ENCODE assay signal across 13 mouse cellular contexts in the genomic region with DNA sequence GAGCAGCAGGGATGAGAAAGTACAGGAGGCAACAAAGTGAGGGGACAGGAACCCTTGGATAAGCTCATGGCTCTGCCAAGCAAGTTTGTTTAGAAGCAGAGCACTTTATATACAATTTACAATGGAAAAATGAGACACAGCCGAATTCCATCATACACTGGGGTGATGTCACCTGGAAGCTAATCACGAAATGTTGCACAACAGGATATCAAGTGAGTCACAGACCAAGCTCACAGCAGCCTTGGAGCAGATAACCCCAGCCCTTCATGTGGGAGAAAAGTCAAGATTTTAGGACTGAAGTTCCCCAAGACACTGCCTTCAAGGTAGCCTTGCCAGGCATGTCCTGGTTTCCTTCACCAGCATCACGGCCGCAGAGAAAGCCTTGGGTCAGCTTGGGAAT. TPM values are rescaled to one million over a fixed set of nuclear protein-coding genes. Genes with fewer than 3 reads are reported as not detected.
A peak's percentile ranks its signal among the peaks of the same experiment; 100 is the strongest.
DNase-seq lines count a peak whose midpoint lies in the region; ATAC-seq and TF ChIP-seq lines count a peak whose summit lies in the region.
"Had no signal": no experiment of that assay in that cellular context is flagged by ENCODE, and none has a peak within 500 bp of the region (broad histone marks: within the 10 kb centered on the region; RNA-seq: fewer than 3 reads in every experiment).

No protein-coding gene starts in this region.

- no peak for TF ChIP-seq CTCF in lung, adult 2 months (IDR thresholded peaks at IDR 0.05; ENCODE audit: insufficient read depth, low read length)

- no peak overlapping the region for H3K4me3 ChIP-seq in lung, adult 2 months (replicated peaks; ENCODE audit: extremely low read depth, low read depth, low read length)
- H3K4me3 ChIP-seq in heart, embryonic 15.5 days = no peak overlapping the region
- H3K4me3 ChIP-seq in forebrain, embryonic 13.5 days = no peak overlapping the region
- H3K4me3 ChIP-seq in hindbrain, embryonic 14.5 days (replicated peaks; ENCODE audit: low read length) = no peak overlapping the region
- H3K4me3 ChIP-seq: limb, embryonic 10.5 days; lung, embryonic 15.5 days had no signal

- WGBS in lung, adult 2 months = 23% methylated on average over 4 of the region's 4 CpGs
- WGBS in heart, embryonic 15.5 days = 61% methylated on average over 4 of the region's 4 CpGs
- whole genome bisulfite sequencing in forebrain, embryonic 13.5 days = 87% methylated on average over 4 of the region's 4 CpGs
- WGBS in hindbrain, embryonic 14.5 days = 93% methylated on average over 4 of the region's 4 CpGs

- no peak overlapping the region for H3K9ac ChIP-seq in heart, embryonic 15.5 days
- no peak overlapping the region for H3K9ac ChIP-seq in forebrain, embryonic 13.5 days
- H3K9ac ChIP-seq in hindbrain, embryonic 14.5 days = no peak overlapping the region
- H3K9ac ChIP-seq: lung, embryonic 15.5 days had no signal

- H3K36me3 ChIP-seq in heart, embryonic 15.5 days = no peaks in the 10 kb centered on the region
- peaks cover 4% of the 10 kb centered on the region; the same call in 1 of the 2 replicates for H3K36me3 ChIP-seq in forebrain, embryonic 13.5 days (ENCODE audit: poor library complexity, severe bottlenecking)
- H3K36me3 ChIP-seq in hindbrain, embryonic 14.5 days (replicated peaks; ENCODE audit: control insufficient read depth, insufficient read depth) = no peaks in the 10 kb centered on the region
- H3K36me3 ChIP-seq: limb, embryonic 10.5 days; lung, embryonic 15.5 days had no signal

- H3K27ac ChIP-seq in heart, embryonic 15.5 days = 0 out of 2 replicates have a peak overlapping the region, but pooled peaks have one; percentile 12
- no peak overlapping the region for H3K27ac ChIP-seq in forebrain, embryonic 13.5 days
- H3K27ac ChIP-seq in hindbrain, embryonic 14.5 days = no peak overlapping the region
- H3K27ac ChIP-seq: limb, embryonic 10.5 days; lung, embryonic 15.5 days had no signal

- TF ChIP-seq POLR2A in lung, adult 2 months (IDR thresholded peaks at IDR 0.05; ENCODE audit: borderline replicate concordance, extremely low read depth, low read depth, low read length) = no peak

- DNase-seq in lung, adult 18-20 months = peak; percentile 43 to 70
- DNase-seq in lung, adult 2 months = no peak
- DNase-seq in adrenal gland, adult 8-10 months = peak; percentile 73
- DNase-seq in skeletal muscle tissue, adult 2 months (ENCODE audit: low read depth, low spot score) = peak; percentile 58
- DNase-seq in B cell, adult 2 months = no peak
- no peak for DNase-seq in hindbrain, embryonic 14.5 days (ENCODE audit: low spot score)
- DNase-seq: gastrocnemius, postnatal 10 days; thymus, adult 2 months had no signal

- no peaks in the 10 kb centered on the region for H3K27me3 ChIP-seq in heart, embryonic 15.5 days
- no peaks in the 10 kb centered on the region for H3K27me3 ChIP-seq in forebrain, embryonic 13.5 days
- no peaks in the 10 kb centered on the region for H3K27me3 ChIP-seq in hindbrain, embryonic 14.5 days (ENCODE audit: control insufficient read depth, insufficient read depth, low read length)
- H3K27me3 ChIP-seq: lung, embryonic 15.5 days had no signal

- no peaks in the 10 kb centered on the region for H3K9me3 ChIP-seq in heart, embryonic 15.5 days (replicated peaks)
- H3K9me3 ChIP-seq in forebrain, embryonic 13.5 days (replicated peaks) = no peaks in the 10 kb centered on the region
- H3K9me3 ChIP-seq in hindbrain, embryonic 14.5 days (ENCODE audit: control insufficient read depth, low read length) = no peaks in the 10 kb centered on the region
- H3K9me3 ChIP-seq: limb, embryonic 10.5 days; lung, embryonic 15.5 days had no signal

- H3K4me2 ChIP-seq in heart, embryonic 15.5 days = no peak overlapping the region
- H3K4me2 ChIP-seq in forebrain, embryonic 13.5 days = no peak overlapping the region
- H3K4me2 ChIP-seq in hindbrain, embryonic 14.5 days (replicated peaks) = no peak overlapping the region
- H3K4me2 ChIP-seq: lung, embryonic 15.5 days had no signal

- H3K4me1 ChIP-seq in lung, adult 2 months (ENCODE audit: control insufficient read depth, insufficient read depth, low read length) = peaks cover 34% of the 10 kb centered on the region
- peaks cover 65% of the 10 kb centered on the region for H3K4me1 ChIP-seq in heart, embryonic 15.5 days (replicated peaks)
- peaks cover 24% of the 10 kb centered on the region; the same call in 1 of the 2 replicates for H3K4me1 ChIP-seq in forebrain, embryonic 13.5 days
- H3K4me1 ChIP-seq in hindbrain, embryonic 14.5 days (replicated peaks; ENCODE audit: control insufficient read depth, insufficient read depth, low read length) = no peaks in the 10 kb centered on the region

- ATAC-seq in heart, embryonic 15.5 days (replicated peaks; ENCODE audit: insufficient number of reproducible peaks, insufficient read depth, low FRiP score, low read depth) = no peak
- no peak for ATAC-seq in forebrain, embryonic 13.5 days
- no peak for ATAC-seq in hindbrain, embryonic 14.5 days (ENCODE audit: low FRiP score)
- ATAC-seq: activated CD4-positive, CD25-positive, alpha-beta regulatory T cell, adult 4 months had no signal

RNA-seq across cellular contexts. Expression of gene Atp11a, which starts 22.7 kb away (rescaled TPM):
- polyA plus RNA-seq in lung, adult 2 months (2012; rRNA removed) = 282 and 307 TPM in 2 replicates
- total RNA-seq in adrenal gland, adult 8-10 months (2022) = 100 to 1,000 TPM; 139 to 237 (median 193) TPM
- 14.1 and 15.9 TPM in 2 replicates for polyA plus RNA-seq in heart, embryonic 15.5 days (2015; fragmentation: Nextera tagmentation; extraction: Ambion mirVana)
- polyA plus RNA-seq in forebrain, embryonic 13.5 days (2015; fragmentation: Nextera tagmentation; extraction: Ambion mirVana) = 10.1 and 13.0 TPM in 2 replicates
- 14.8 and 15.4 TPM in 2 replicates for polyA plus RNA-seq in hindbrain, embryonic 14.5 days (2014; fragmentation: Nextera tagmentation; extraction: Ambion mirVana)

Comparison
In these comparisons a context has a peak if more than half of its experiments do, and no peak if none do; other contexts are left out.
1. DNase-seq: peak in lung, adult 18-20 months (2 of 2), adrenal gland, adult 8-10 months (single experiment) and skeletal muscle tissue, adult 2 months (single experiment); none in lung, adult 2 months (single experiment), B cell, adult 2 months (0 of 2) and hindbrain, embryonic 14.5 days (single experiment).
2. RNA of gene Atp11a, which starts 22.7 kb away (polyA plus RNA-seq): 282 to 307 TPM in lung, adult 2 months; 14.8 to 15.4 TPM in hindbrain, embryonic 14.5 days, 14.1 to 15.9 TPM in heart, embryonic 15.5 days and 10.1 to 13.0 TPM in forebrain, embryonic 13.5 days; every median in the first group is over 10 times any median in the second.